Mouse (Mus musculus) midbrain, embryonic 15.5 days (tissue): Measurements from ENCODE around the gene Rgs6. TPM values are rescaled to one million over a fixed set of nuclear protein-coding genes. Genes with fewer than 3 reads are reported as not detected.
A peak's percentile ranks its signal among the peaks of the same experiment; 100 is the strongest.

Experiments used
- ATAC-seq: fragments of 200-750 bp; cut with Nextera tagmentation; replicated peaks from 2 replicates; pipeline ENCODE4 v1.8.0; 2017; ENCODE audit warnings: moderate TSS enrichment
- H3K27ac ChIP-seq: fragments of 300-500 bp; sonication (generic); 2 replicates; pipeline ENCODE4 v1.5.1; 2015; ENCODE audit warnings: mild to moderate bottlenecking, inconsistent platforms
- H3K27me3 ChIP-seq: fragments of 300-500 bp; sonication (generic); replicated peaks from 2 replicates; pipeline ENCODE4 v1.6.1; 2015; ENCODE audit warnings: inconsistent platforms
- H3K36me3 ChIP-seq: fragments of 300-500 bp; sonication (generic); replicated peaks from 2 replicates; pipeline ENCODE4 v1.6.1; 2015; ENCODE audit warnings: inconsistent platforms
- H3K4me1 ChIP-seq: fragments of 300-500 bp; sonication (generic); 2 replicates; pipeline ENCODE4 v1.6.1; 2015; ENCODE audit warnings: inconsistent platforms
- H3K4me2 ChIP-seq: fragments of 300-500 bp; sonication (generic); 2 replicates; pipeline ENCODE4 v1.6.1; 2015; ENCODE audit warnings: inconsistent platforms, mild to moderate bottlenecking, moderate library complexity
- H3K4me3 ChIP-seq: fragments of 300-500 bp; sonication (generic); 2 replicates; pipeline ENCODE4 v1.5.1; 2015; ENCODE audit warnings: mild to moderate bottlenecking, inconsistent platforms
- H3K9ac ChIP-seq: fragments of 300-500 bp; sonication (generic); 2 replicates; pipeline ENCODE4 v1.6.1; 2015; ENCODE audit warnings: mild to moderate bottlenecking, inconsistent platforms
- H3K9me3 ChIP-seq: fragments of 300-500 bp; sonication (generic); 2 replicates; pipeline ENCODE4 v1.6.1; 2016; ENCODE audit warnings: inconsistent platforms
- WGBS: fragments of 180-500 bp; shearing (Covaris S2); methylation state at CpG from one replicate; pipeline ENCODE4 v1.1.7; 2015; ENCODE audit warnings: mixed read lengths; 5-methylcytosine and 5-hydroxymethylcytosine counted together
- polyA plus RNA-seq: library from polyadenylated mRNA; unstranded; fragments of >200 nt; fragmentation: Nextera tagmentation; extraction: Ambion mirVana; gene quantifications from 2 replicates; pipeline ENCODE4 v1.2.1, GENCODE M21; 2015

Rgs6 gene
- polyA plus RNA-seq, 1 experiment from 2014 or later = 15.5 TPM

- ATAC-seq = no peak
- Histone ChIP-seq H3K27me3 (no peaks in the 10 kb centered on the region), H3K36me3 (no peaks in the 10 kb centered on the region), H3K4me1 (0 out of 2 replicates have a peak, but pooled peaks cover 5% of the 10 kb centered on the region), H3K4me3 (no peak overlapping the region), H3K9me3 (no peaks in the 10 kb centered on the region), H3K4me2 (no peak overlapping the region), H3K27ac (no peak overlapping the region), H3K9ac (no peak overlapping the region)
- 62% methylated on average over 9 of the region's 9 CpGs for WGBS
Observed at GRCm38 (mm10) chr12:83004014-83004682, 416.1 kb downstream of the Rgs6 start.

GRCm38 (mm10) chr12:83011056-83011565 lies 423.0 kb downstream of the Rgs6 start:
- WGBS = 92% methylated on average over 4 of the region's 4 CpGs
- H3K9me3 ChIP-seq = no peaks in the 10 kb centered on the region
- H3K36me3 ChIP-seq = no peaks in the 10 kb centered on the region
- ATAC-seq = no peak
- no peaks in the 10 kb centered on the region for H3K4me1 ChIP-seq
- H3K4me3 ChIP-seq = no peak overlapping the region
- no peaks in the 10 kb centered on the region for H3K27me3 ChIP-seq
- no peak overlapping the region for H3K9ac ChIP-seq
- H3K27ac ChIP-seq = no peak overlapping the region
- H3K4me2 ChIP-seq = no peak overlapping the region

- H3K4me2 ChIP-seq = no peak overlapping the region
- H3K9ac ChIP-seq = no peak overlapping the region
- WGBS = 73% methylated on average over 4 of the region's 4 CpGs
- H3K27ac ChIP-seq = no peak overlapping the region
- H3K9me3 ChIP-seq = no peaks in the 10 kb centered on the region
- no peaks in the 10 kb centered on the region for H3K4me1 ChIP-seq
- no peaks in the 10 kb centered on the region for H3K27me3 ChIP-seq
- H3K4me3 ChIP-seq = no peak overlapping the region
- H3K36me3 ChIP-seq = no peaks in the 10 kb centered on the region
- no peak for ATAC-seq
Observed at GRCm38 (mm10) chr12:83013918-83014691, 426.0 kb downstream of the Rgs6 start.

- ATAC-seq = no peak
- WGBS = 25% methylated on average over 2 of the region's 2 CpGs
- H3K4me1 ChIP-seq = no peaks in the 10 kb centered on the region
Observed at GRCm38 (mm10) chr12:83014848-83015247, 426.8 kb downstream of the Rgs6 start.

GRCm38 (mm10) chr12:83015366-83015765 lies 427.3 kb downstream of the Rgs6 start:
- Histone ChIP-seq H3K9ac (no peak overlapping the region), H3K36me3 (no peaks in the 10 kb centered on the region), H3K4me2 (no peak overlapping the region), H3K27ac (no peak overlapping the region), H3K4me3 (no peak overlapping the region), H3K9me3 (no peaks in the 10 kb centered on the region), H3K27me3 (no peaks in the 10 kb centered on the region), H3K4me1 (no peaks in the 10 kb centered on the region)
- 65% methylated on average over 5 of the region's 5 CpGs for WGBS
- no peak for ATAC-seq

More at GRCm38 (mm10) chr12:83014848-83015247, 426.8 kb downstream of the Rgs6 start:
- no peak overlapping the region for H3K27ac ChIP-seq
- no peak overlapping the region for H3K4me3 ChIP-seq
- no peak overlapping the region for H3K4me2 ChIP-seq
- H3K9ac ChIP-seq = no peak overlapping the region
- H3K27me3 ChIP-seq = no peaks in the 10 kb centered on the region
- no peaks in the 10 kb centered on the region for H3K36me3 ChIP-seq
- no peaks in the 10 kb centered on the region for H3K9me3 ChIP-seq

GRCm38 (mm10) chr12:83016486-83016885 lies 428.4 kb downstream of the Rgs6 start:
- ATAC-seq = no peak
- no peaks in the 10 kb centered on the region for H3K27me3 ChIP-seq
- H3K9me3 ChIP-seq = no peaks in the 10 kb centered on the region
- WGBS = 84% methylated on average over 6 of the region's 6 CpGs
- H3K4me3 ChIP-seq = no peak overlapping the region
- no peaks in the 10 kb centered on the region for H3K36me3 ChIP-seq
- no peak overlapping the region for H3K9ac ChIP-seq
- H3K4me2 ChIP-seq = no peak overlapping the region
- no peaks in the 10 kb centered on the region for H3K4me1 ChIP-seq
- H3K27ac ChIP-seq = no peak overlapping the region

GRCm38 (mm10) chr12:83018005-83018404 lies 429.9 kb downstream of the Rgs6 start:
- no peak overlapping the region for H3K27ac ChIP-seq
- 6% methylated on average over 3 of the region's 3 CpGs for WGBS
- H3K9ac ChIP-seq = no peak overlapping the region
- H3K4me2 ChIP-seq = no peak overlapping the region
- H3K36me3 ChIP-seq = no peaks in the 10 kb centered on the region
- H3K9me3 ChIP-seq = no peaks in the 10 kb centered on the region
- no peaks in the 10 kb centered on the region for H3K4me1 ChIP-seq
- ATAC-seq = no peak
- H3K4me3 ChIP-seq = no peak overlapping the region
- H3K27me3 ChIP-seq = no peaks in the 10 kb centered on the region

- H3K9me3 ChIP-seq = no peaks in the 10 kb centered on the region
- ATAC-seq = no peak
- H3K4me1 ChIP-seq = no peaks in the 10 kb centered on the region; the same call in 1 of the 2 replicates
- no peak overlapping the region for H3K9ac ChIP-seq
- no peaks in the 10 kb centered on the region for H3K27me3 ChIP-seq
- WGBS = 37% methylated on average over 3 of the region's 3 CpGs
- H3K36me3 ChIP-seq = no peaks in the 10 kb centered on the region
- no peak overlapping the region for H3K4me2 ChIP-seq
- H3K27ac ChIP-seq = no peak overlapping the region
- no peak overlapping the region for H3K4me3 ChIP-seq
Observed at GRCm38 (mm10) chr12:83026985-83027384, 438.9 kb downstream of the Rgs6 start.

- H3K4me3 ChIP-seq = no peak overlapping the region
- H3K4me1 ChIP-seq = peaks cover 9% of the 10 kb centered on the region
- 58% methylated on average over 7 of the region's 7 CpGs for WGBS
- no peak overlapping the region for H3K4me2 ChIP-seq
- H3K27ac ChIP-seq = no peak overlapping the region; the same call in 1 of the 2 replicates
- no peaks in the 10 kb centered on the region for H3K27me3 ChIP-seq
- no peaks in the 10 kb centered on the region for H3K9me3 ChIP-seq
- ATAC-seq = no peak
- H3K9ac ChIP-seq = no peak overlapping the region
- H3K36me3 ChIP-seq = no peaks in the 10 kb centered on the region
Observed at GRCm38 (mm10) chr12:83033171-83033835, 445.2 kb downstream of the Rgs6 start.

GRCm38 (mm10) chr12:83034859-83035569 lies 446.9 kb downstream of the Rgs6 start:
- no peaks in the 10 kb centered on the region for H3K9me3 ChIP-seq
- H3K27me3 ChIP-seq = no peaks in the 10 kb centered on the region
- ATAC-seq = no peak
- 67% methylated on average over 3 of the region's 3 CpGs for WGBS
- no peaks in the 10 kb centered on the region for H3K36me3 ChIP-seq
- H3K27ac ChIP-seq = no peak overlapping the region
- peaks cover 25% of the 10 kb centered on the region for H3K4me1 ChIP-seq
- H3K4me2 ChIP-seq = no peak overlapping the region
- no peak overlapping the region for H3K9ac ChIP-seq
- H3K4me3 ChIP-seq = no peak overlapping the region

GRCm38 (mm10) chr12:83037798-83038560 lies 449.9 kb downstream of the Rgs6 start:
- H3K36me3 ChIP-seq = no peaks in the 10 kb centered on the region
- H3K4me3 ChIP-seq = no peak overlapping the region
- H3K4me1 ChIP-seq = peaks cover 25% of the 10 kb centered on the region
- WGBS = 38% methylated on average over 25 of the region's 25 CpGs
- no peak overlapping the region for H3K9ac ChIP-seq
- peak overlapping the region; percentile 81 for H3K27ac ChIP-seq
- peak overlapping the region; percentile 6 for H3K4me2 ChIP-seq
- ATAC-seq = peak; percentile 76
- no peaks in the 10 kb centered on the region for H3K9me3 ChIP-seq
- H3K27me3 ChIP-seq = no peaks in the 10 kb centered on the region
